Mouse (Mus musculus): ENCODE measurements around the gene Adcy3.

The Adcy3 gene

GRCm38 (mm10) chr12:4132941-4133846 is at the start of gene Adcy3:
TSS of gene Adcy3 (plus strand) at chr12:4133103.
- in situ Hi-C loops (cut with MboI; ENCODE audit: unreplicated experiment in 2 of 2): no loop called here

DNA sequence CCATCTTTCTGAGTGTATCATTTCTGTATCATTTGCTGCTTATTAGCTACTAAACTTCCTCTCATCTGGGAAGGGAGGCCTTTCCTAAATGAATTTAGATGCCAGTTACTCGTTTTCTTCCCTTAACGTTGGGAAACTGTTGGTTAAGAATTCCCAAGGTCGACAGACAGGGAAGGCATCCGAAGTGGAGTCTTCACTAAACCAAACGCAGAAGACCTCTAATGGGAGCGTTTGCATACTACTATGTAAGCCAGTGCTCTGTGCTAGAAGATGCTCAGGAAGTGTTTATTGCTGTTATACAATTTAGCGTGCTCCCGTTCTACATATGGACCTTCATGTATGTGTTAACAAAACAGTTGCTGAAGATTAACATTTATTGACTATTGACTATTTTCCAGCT is 49.5 kb upstream of the Adcy3 start:
- in situ Hi-C loops (cut with MboI; ENCODE audit: unreplicated experiment in 2 of 2): loop anchor here (5.0 to 25.0 kb wide), 8 partner anchors 101 to 879 kb away; partner anchors contain the start of genes Asxl2 (in 2 of the 2) and Dnmt3a (in 1 of the 2)

GRCm38 (mm10) chr12:4107383-4107782 is 25.5 kb upstream of the Adcy3 start:
- in situ Hi-C loops (cut with MboI; ENCODE audit: unreplicated experiment in 2 of 2): loop anchor here (5.0 to 10.0 kb wide), 4 partner anchors 107 to 445 kb away; partner anchors contain the start of gene Ncoa1 (in 1 of the 2)

- in situ Hi-C loops (cut with MboI; ENCODE audit: unreplicated experiment in 2 of 2): no loop called here
These were observed 16.8 kb upstream of the Adcy3 start for GRCm38 (mm10) chr12:4116132-4116531.

DNA sequence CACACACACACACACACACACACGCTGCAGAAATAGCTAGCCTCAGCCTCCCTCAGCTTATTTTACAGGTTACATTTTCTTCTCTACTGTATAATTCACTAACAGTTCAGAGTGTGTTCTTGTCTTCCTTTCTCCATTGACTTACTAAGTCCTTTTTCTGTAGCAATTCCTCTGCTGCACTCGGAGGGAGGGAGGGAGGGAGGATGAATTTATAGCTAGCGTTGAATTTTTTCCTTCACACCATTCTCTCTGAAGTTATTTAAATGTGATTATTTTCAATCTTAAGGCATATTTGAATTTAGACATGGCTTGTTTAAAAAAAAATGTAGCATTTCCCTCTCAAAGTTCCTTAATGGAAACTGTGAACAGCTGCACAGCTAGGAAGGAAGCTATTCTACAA is 15.8 kb upstream of the Adcy3 start:
- in situ Hi-C loops (cut with MboI; ENCODE audit: unreplicated experiment in 2 of 2): no loop called here

DNA sequence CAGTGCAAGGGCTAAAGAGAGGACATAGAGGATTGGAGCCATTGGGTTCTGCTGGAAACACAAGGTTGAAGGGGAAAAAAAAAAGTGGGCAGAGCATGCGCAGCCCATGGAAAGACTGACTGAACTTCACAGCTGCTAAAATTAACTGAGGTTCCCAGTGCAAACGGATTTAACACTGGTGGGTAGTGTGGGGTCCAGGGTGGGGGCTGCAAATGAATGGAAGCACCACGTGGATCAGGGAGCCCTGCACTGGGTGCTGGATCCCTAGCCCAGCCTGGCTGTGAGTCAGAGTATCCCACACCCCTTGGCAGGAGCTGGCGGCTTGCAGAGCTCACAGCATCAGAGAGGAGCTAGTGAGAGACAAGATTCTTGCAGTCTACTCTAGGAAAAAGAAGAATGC is 15.3 kb upstream of the Adcy3 start:
- in situ Hi-C loops (cut with MboI; ENCODE audit: unreplicated experiment in 2 of 2): no loop called here

- in situ Hi-C loops (cut with MboI; ENCODE audit: unreplicated experiment in 2 of 2): no loop called here
These were observed 5.6 kb upstream of the Adcy3 start for GRCm38 (mm10) chr12:4127346-4127745.

DNA sequence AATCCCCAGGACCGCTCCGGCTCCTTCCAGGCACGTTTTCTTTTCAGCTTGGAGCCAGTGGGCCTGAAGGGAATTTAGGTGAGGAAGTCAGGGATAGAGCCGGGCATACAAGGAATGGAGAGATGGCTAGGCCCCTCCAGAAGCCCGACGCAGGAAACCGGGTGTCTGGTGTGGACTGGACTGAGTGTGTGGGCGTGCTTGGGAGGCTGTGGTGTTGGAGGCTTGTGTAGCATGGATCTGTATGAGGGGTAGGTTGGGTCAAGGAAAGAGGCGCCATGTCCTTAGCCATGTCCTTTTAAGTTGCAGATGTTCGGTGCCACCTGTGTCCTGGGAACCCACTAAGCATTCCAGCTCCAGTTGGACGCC is 927 bp downstream of the Adcy3 start:
- in situ Hi-C loops (cut with MboI; ENCODE audit: unreplicated experiment in 2 of 2): no loop called here

- in situ Hi-C loops (cut with MboI; ENCODE audit: unreplicated experiment in 2 of 2): no loop called here
These were observed 10.3 kb downstream of the Adcy3 start for GRCm38 (mm10) chr12:4143179-4143578.

DNA sequence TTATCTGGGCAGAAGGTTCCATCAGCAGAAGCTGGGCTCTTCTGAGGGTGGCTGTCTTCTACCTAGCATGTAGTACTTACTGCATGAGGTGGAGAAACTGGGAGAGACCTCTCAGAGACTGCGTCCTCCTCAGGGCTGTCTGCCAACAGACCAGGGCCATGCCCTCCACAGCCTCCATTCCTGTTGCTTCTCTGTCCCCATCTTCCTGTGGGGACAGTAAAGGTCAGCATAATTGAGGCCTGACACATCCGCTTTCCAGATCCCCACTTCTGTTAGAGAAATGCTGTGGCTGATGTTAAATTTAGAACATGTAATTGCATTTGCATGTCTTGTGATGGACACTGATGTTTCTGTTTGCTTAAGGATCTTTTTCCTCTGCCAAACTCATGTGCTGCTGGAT is 18.0 kb downstream of the Adcy3 start:
- in situ Hi-C loops (cut with MboI; ENCODE audit: unreplicated experiment in 2 of 2): no loop called here

- in situ Hi-C loops (cut with MboI; ENCODE audit: unreplicated experiment in 2 of 2): no loop called here
These were observed 19.1 kb downstream of the Adcy3 start for GRCm38 (mm10) chr12:4151969-4152368.

DNA sequence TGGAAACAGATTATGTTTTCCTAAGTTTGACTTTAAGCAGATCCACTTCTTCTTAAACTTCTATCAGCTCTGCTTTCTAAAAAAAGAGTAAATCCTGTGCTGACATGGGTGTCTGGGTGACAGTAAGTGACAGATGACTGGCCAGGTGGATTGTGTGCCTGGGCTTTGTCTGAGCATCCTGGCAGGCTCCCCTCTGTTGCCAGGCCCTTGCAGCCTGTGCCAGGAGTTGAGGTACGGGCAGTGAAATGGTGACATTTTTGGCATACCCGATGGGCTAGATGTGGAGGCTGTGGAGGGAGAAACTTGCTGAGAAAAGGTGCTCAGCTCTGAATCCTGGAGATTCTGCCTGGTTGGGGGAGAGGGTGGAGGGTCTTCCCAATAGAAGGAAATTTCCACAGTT is 24.6 kb downstream of the Adcy3 start:
- in situ Hi-C loops (cut with MboI; ENCODE audit: unreplicated experiment in 2 of 2): no loop called here

GRCm38 (mm10) chr12:4158179-4158578 is 25.3 kb downstream of the Adcy3 start:
- in situ Hi-C loops (cut with MboI; ENCODE audit: unreplicated experiment in 2 of 2): no loop called here

GRCm38 (mm10) chr12:4158868-4159632 is 26.1 kb downstream of the Adcy3 start:
- in situ Hi-C loops (cut with MboI; ENCODE audit: unreplicated experiment in 2 of 2): no loop called here

DNA sequence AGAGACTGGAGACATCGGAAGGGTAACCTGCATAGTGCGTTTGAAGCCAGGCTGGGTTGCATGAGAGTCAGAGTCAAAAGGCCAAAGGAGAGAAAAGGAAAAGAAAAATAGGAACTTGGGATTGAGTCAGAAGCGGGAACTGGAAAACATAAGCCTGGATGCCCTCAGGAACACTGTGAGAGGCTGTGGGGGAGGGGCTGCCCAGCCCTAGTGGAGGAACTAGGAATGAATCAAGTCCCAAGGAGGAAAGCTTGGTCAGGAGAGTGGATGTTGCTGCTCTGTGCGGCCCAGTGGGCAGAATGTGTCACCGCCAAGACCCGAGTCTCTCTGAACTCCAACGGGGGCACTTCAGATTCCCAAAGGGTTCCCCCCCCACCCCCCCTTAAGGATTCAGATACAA is 27.4 kb downstream of the Adcy3 start:
- in situ Hi-C loops (cut with MboI; ENCODE audit: unreplicated experiment in 2 of 2): no loop called here

DNA sequence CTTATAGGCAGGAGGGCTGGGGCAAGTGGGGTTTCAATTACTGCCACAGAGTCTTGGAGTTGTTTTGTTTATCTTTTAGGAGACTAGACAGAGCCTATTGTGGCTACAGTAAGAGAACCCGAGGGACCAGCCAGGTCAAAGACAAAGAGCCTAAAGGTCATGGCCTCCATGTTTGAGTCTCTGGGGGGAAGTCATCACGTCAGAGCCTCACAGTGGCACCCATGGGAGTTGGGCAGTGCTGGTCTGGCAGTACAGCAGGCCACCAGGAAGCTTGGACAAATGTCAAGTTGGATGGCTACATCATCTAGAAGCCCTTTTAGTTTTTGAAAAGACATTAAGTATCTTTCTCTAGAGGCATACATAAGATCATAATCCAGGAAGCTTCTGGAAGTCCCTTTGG is 30.0 kb downstream of the Adcy3 start:
- in situ Hi-C loops (cut with MboI; ENCODE audit: unreplicated experiment in 2 of 2): no loop called here

DNA sequence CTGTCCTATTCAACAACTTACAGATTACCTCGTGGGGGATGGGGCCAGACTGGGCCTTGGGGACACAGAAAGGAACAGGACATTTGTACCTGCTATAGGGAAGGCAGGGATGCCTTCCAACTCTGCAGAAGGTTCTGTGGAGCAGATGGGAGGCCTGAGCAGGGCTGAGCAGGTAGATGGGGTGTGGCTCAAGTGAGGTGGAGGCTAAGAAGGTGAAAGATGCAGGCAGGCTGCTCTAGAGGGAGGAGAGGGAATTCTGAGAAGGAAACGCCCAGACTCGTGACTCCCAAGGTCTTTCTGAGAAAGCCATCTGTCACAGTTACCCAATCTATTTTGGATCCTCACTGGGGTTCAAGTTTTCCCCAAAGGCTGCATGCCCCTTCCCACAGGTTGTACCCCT is 34.1 kb downstream of the Adcy3 start:
- in situ Hi-C loops (cut with MboI; ENCODE audit: unreplicated experiment in 2 of 2): no loop called here

GRCm38 (mm10) chr12:4169058-4169457 is 36.2 kb downstream of the Adcy3 start:
- in situ Hi-C loops (cut with MboI; ENCODE audit: unreplicated experiment in 2 of 2): no loop called here

GRCm38 (mm10) chr12:4169622-4170021 is 36.7 kb downstream of the Adcy3 start:
- in situ Hi-C loops (cut with MboI; ENCODE audit: unreplicated experiment in 2 of 2): no loop called here

DNA sequence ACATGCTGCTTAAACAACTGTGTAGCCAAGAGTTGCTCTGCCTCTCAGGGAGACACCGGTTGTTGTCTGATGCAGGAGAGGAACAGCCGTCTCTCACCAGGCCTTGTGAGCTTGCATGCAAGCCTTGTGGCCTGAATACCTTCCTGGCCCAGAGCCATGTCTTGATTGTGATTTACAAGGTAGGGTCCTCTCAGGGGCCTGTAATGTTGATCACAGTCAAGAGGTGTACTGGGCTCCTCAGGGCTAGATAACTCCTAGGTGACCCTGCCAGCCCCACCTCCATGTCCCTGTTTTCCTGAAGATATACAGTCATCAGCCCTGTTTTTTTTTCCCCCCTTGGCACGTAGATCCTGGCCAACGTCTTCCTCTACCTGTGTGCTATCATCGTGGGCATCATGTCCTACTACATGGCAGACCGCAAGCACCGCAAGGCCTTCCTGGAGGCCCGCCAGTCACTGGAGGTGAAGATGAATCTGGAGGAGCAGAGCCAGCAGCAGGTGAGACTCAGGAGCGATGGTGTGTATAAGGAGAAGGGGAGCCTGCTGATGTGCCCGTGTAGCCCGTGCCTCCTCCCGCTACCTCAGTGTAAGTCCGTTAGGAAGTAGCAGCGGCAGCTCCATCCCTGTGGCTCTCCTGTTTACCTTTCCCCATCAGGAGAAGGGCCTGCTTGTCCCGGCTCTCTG is 40.3 kb downstream of the Adcy3 start:
- in situ Hi-C loops (cut with MboI; ENCODE audit: unreplicated experiment in 2 of 2): no loop called here

GRCm38 (mm10) chr12:4178839-4179238 is 45.9 kb downstream of the Adcy3 start:
- in situ Hi-C loops (cut with MboI; ENCODE audit: unreplicated experiment in 2 of 2): no loop called here
